16 mouse cellular contexts compared by ENCODE assay signal in the genomic region with DNA sequence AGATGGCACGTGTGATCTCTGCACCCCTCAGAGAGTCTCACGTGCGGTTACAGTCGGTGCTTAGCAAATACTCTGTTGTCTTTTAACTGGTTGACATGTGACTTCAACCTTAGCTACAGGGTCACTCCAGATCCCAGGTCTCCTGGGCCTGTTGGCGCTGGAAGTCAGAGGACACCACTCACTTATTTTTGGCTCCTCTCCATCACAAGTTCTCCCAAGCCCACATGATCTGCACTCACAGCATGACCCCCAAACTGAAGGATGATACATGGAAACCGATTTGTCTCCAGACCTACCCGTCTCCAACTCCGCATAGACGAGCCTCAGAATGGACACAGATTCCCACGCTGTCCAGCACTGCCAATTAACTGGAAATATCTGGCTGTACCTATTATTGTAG. TPM values are rescaled to one million over a fixed set of nuclear protein-coding genes. Genes with fewer than 3 reads are reported as not detected.
DNase-seq lines count a peak whose midpoint lies in the region; ATAC-seq and TF ChIP-seq lines count a peak whose summit lies in the region.
"Had no signal": no experiment of that assay in that cellular context is flagged by ENCODE, and none has a peak within 500 bp of the region (broad histone marks: within the 10 kb centered on the region; RNA-seq: fewer than 3 reads in every experiment).

No protein-coding gene starts in this region.

- H3K4me2 ChIP-seq in heart, embryonic 11.5 days: peak overlapping the region; percentile 20; the same call in 1 of the 2 replicates
- no peak overlapping the region for H3K4me2 ChIP-seq in kidney, embryonic 16.5 days (replicated peaks; ENCODE audit: low read depth, low read length)
- no peak overlapping the region for H3K4me2 ChIP-seq in heart, postnatal 0 days (ENCODE audit: low read depth, low read length)
- peak overlapping the region; percentile 66 for H3K4me2 ChIP-seq in liver, postnatal 0 days (ENCODE audit: low read depth, low read length)
- H3K4me2 ChIP-seq: lung, embryonic 14.5 days had no signal

- 63% methylated on average over 10 of the region's 10 CpGs for WGBS in heart, embryonic 11.5 days (ENCODE audit: insufficient replicate concordance)
- 87% methylated on average over 10 of the region's 10 CpGs for WGBS in kidney, embryonic 16.5 days
- WGBS in heart, postnatal 0 days: 41% methylated on average over 10 of the region's 10 CpGs
- WGBS in liver, postnatal 0 days (ENCODE audit: insufficient replicate concordance): 62% methylated on average over 10 of the region's 10 CpGs

- no peak for TF ChIP-seq CTCF in heart, postnatal 0 days (IDR thresholded peaks at IDR 0.05; ENCODE audit: low read depth)
- TF ChIP-seq CTCF in liver, postnatal 0 days (IDR thresholded peaks at IDR 0.05; ENCODE audit: low read depth): no peak

- DNase-seq in heart, postnatal 25 days (ENCODE audit: low spot score): no peak
- no peak for DNase-seq in kidney, adult 8-10 months
- DNase-seq in heart, postnatal 0 days (ENCODE audit: low spot score): peak; percentile 57
- DNase-seq in liver, postnatal 0 days: no peak
- DNase-seq: adrenal gland, postnatal 25 days; cerebellum, adult 2 months; gastrocnemius, adult 2 months; lung, embryonic 14.5 days; midbrain, embryonic 14.5 days; retina, postnatal 1 day; thymus, postnatal 4 days had no signal

- no peaks in the 10 kb centered on the region for H3K9me3 ChIP-seq in heart, embryonic 11.5 days (replicated peaks; ENCODE audit: control insufficient read depth, low read length)
- no peaks in the 10 kb centered on the region for H3K9me3 ChIP-seq in kidney, embryonic 16.5 days (ENCODE audit: low read length)
- no peaks in the 10 kb centered on the region for H3K9me3 ChIP-seq in heart, postnatal 0 days (replicated peaks; ENCODE audit: control insufficient read depth, low read length)
- no peaks in the 10 kb centered on the region for H3K9me3 ChIP-seq in liver, postnatal 0 days (ENCODE audit: low read length)
- H3K9me3 ChIP-seq: embryonic facial prominence, embryonic 10.5 days had no signal

- intact Hi-C loops in heart, postnatal 25 days (cut with DNase I): loop anchor here (5.0 kb wide), 1 partner anchor 519 kb away; no protein-coding TSS in a partner anchor

- no peak; the same call in 1 of the 2 replicates for ATAC-seq in heart, embryonic 11.5 days (replicated peaks; ENCODE audit: insufficient number of reproducible peaks, low FRiP score, low TSS enrichment)
- ATAC-seq in kidney, embryonic 16.5 days (ENCODE audit: low FRiP score, low TSS enrichment): 0 out of 2 replicates have a peak, but pooled peaks have one; percentile 25
- peak; percentile 56 for ATAC-seq in heart, postnatal 0 days (ENCODE audit: insufficient read depth, low read depth)
- ATAC-seq in liver, postnatal 0 days: 0 out of 2 replicates have a peak, but pooled peaks have one; percentile 3
- no peak for ATAC-seq in activated CD4-positive, CD25-positive, alpha-beta regulatory T cell, adult 4 months

- H3K36me3 ChIP-seq in heart, embryonic 11.5 days (ENCODE audit: control insufficient read depth, insufficient read depth, low read length): peaks cover 7% of the 10 kb centered on the region; the same call in 1 of the 2 replicates
- H3K36me3 ChIP-seq in kidney, embryonic 16.5 days (ENCODE audit: insufficient read depth, low read length): no peaks in the 10 kb centered on the region
- H3K36me3 ChIP-seq in heart, postnatal 0 days (replicated peaks; ENCODE audit: control insufficient read depth, insufficient read depth, low read length): no peaks in the 10 kb centered on the region; the same call in 1 of the 2 replicates
- no peaks in the 10 kb centered on the region for H3K36me3 ChIP-seq in liver, postnatal 0 days (replicated peaks; ENCODE audit: insufficient read depth, low read length)

- peaks cover 41% of the 10 kb centered on the region for H3K4me1 ChIP-seq in heart, embryonic 11.5 days (ENCODE audit: control insufficient read depth, insufficient read depth, low read length)
- H3K4me1 ChIP-seq in kidney, embryonic 16.5 days (ENCODE audit: insufficient read depth, low read length): no peaks in the 10 kb centered on the region; the same call in 1 of the 2 replicates
- peaks cover 47% of the 10 kb centered on the region for H3K4me1 ChIP-seq in heart, postnatal 0 days (ENCODE audit: control insufficient read depth, insufficient read depth)
- H3K4me1 ChIP-seq in liver, postnatal 0 days (ENCODE audit: insufficient read depth): peaks cover 35% of the 10 kb centered on the region

- no peak for TF ChIP-seq EP300 in heart, postnatal 0 days (IDR thresholded peaks at IDR 0.05; ENCODE audit: low read depth)
- TF ChIP-seq EP300 in liver, postnatal 0 days (IDR thresholded peaks at IDR 0.05; ENCODE audit: low read depth): no peak

- H3K27me3 ChIP-seq in heart, embryonic 11.5 days (ENCODE audit: control insufficient read depth, insufficient read depth, low read length): no peaks in the 10 kb centered on the region
- no peaks in the 10 kb centered on the region for H3K27me3 ChIP-seq in kidney, embryonic 16.5 days (ENCODE audit: insufficient read depth, low read length)
- H3K27me3 ChIP-seq in heart, postnatal 0 days (ENCODE audit: control insufficient read depth, insufficient read depth, low read length): no peaks in the 10 kb centered on the region
- no peaks in the 10 kb centered on the region for H3K27me3 ChIP-seq in liver, postnatal 0 days (ENCODE audit: insufficient read depth, low read length)

- peak overlapping the region; percentile 88 for H3K27ac ChIP-seq in heart, embryonic 11.5 days (ENCODE audit: low read depth, low read length)
- no peak overlapping the region for H3K27ac ChIP-seq in kidney, embryonic 16.5 days (ENCODE audit: low read length)
- peak overlapping the region; percentile 80 for H3K27ac ChIP-seq in heart, postnatal 0 days (ENCODE audit: low read depth)
- H3K27ac ChIP-seq in liver, postnatal 0 days (ENCODE audit: low read depth): peak overlapping the region; percentile 76
- H3K27ac ChIP-seq: embryonic facial prominence, embryonic 10.5 days; gastrocnemius, adult 2 months; macrophage had no signal

- H3K4me3 ChIP-seq in heart, embryonic 11.5 days (ENCODE audit: low read depth, low read length): no peak overlapping the region
- H3K4me3 ChIP-seq in kidney, embryonic 16.5 days (ENCODE audit: low read length): no peak overlapping the region
- no peak overlapping the region for H3K4me3 ChIP-seq in heart, postnatal 0 days (ENCODE audit: low read depth, low read length)
- H3K4me3 ChIP-seq in liver, postnatal 0 days (ENCODE audit: low read depth, low read length): peak overlapping the region; percentile 29
- H3K4me3 ChIP-seq: embryonic facial prominence, embryonic 10.5 days; gastrocnemius, adult 2 months had no signal

- no peak overlapping the region for H3K9ac ChIP-seq in heart, embryonic 11.5 days (ENCODE audit: low read depth, low read length)
- no peak overlapping the region for H3K9ac ChIP-seq in kidney, embryonic 16.5 days (replicated peaks; ENCODE audit: low read length)
- H3K9ac ChIP-seq in heart, postnatal 0 days (replicated peaks; ENCODE audit: low read depth, low read length): no peak overlapping the region
- H3K9ac ChIP-seq in liver, postnatal 0 days (replicated peaks): peak overlapping the region; percentile 58
- H3K9ac ChIP-seq: lung, embryonic 14.5 days had no signal

RNA-seq across cellular contexts. Expression of a gene that starts 43.6 kb away (rescaled TPM):
- 59.1 and 81.1 TPM in 2 replicates for polyA plus RNA-seq in heart, embryonic 11.5 days (2014; fragmentation: Nextera tagmentation; extraction: Ambion mirVana)
- total RNA-seq in heart, postnatal 25 days (2021): 10 to 100 TPM; 64.3 to 73.1 TPM
- polyA plus RNA-seq in kidney, embryonic 16.5 days (2015; fragmentation: Nextera tagmentation; extraction: Ambion mirVana): 2.7 and 2.8 TPM in 2 replicates
- total RNA-seq in heart, postnatal 0 days (2014; rRNA removed; ENCODE audit: low replicate concordance): 86.4 and 107 TPM in 2 replicates
- 58.5 and 65.3 TPM in 2 replicates for polyA plus RNA-seq in heart, postnatal 0 days (2015; fragmentation: Nextera tagmentation; extraction: Ambion mirVana)
- polyA plus RNA-seq in liver, postnatal 0 days (2015; fragmentation: Nextera tagmentation; extraction: Ambion mirVana): 10.0 and 12.0 TPM in 2 replicates
- polyA plus RNA-seq in activated CD4-positive, CD25-positive, alpha-beta regulatory T cell, adult 4 months (2017; shearing (Covaris generic)): under 1 TPM in 1 of 2 experiments, not detected in 1; 0.11 TPM

Comparison
In these comparisons a context has a peak if more than half of its experiments do, and no peak if none do; other contexts are left out.
1. ATAC-seq: peak in kidney, embryonic 16.5 days (single experiment), heart, postnatal 0 days (single experiment) and liver, postnatal 0 days (single experiment); none in heart, embryonic 11.5 days (single experiment) and activated CD4-positive, CD25-positive, alpha-beta regulatory T cell, adult 4 months (single experiment).
2. H3K4me2 ChIP-seq: peak in heart, embryonic 11.5 days (single experiment) and liver, postnatal 0 days (single experiment); none in kidney, embryonic 16.5 days (single experiment) and heart, postnatal 0 days (single experiment).